Mouse (Mus musculus) kidney, adult 9 months (tissue): ENCODE data around the gene Gm13769.
"Not testable (repeated sequence)": the region's sequence is repeated elsewhere in the genome, so short reads cannot be mapped to it uniquely, and the experiment has no call there.

Experiments used
- DNase-seq: peaks from one replicate; pipeline ENCODE4 v3.0.0; 2022

Gene Gm13769

DNA sequence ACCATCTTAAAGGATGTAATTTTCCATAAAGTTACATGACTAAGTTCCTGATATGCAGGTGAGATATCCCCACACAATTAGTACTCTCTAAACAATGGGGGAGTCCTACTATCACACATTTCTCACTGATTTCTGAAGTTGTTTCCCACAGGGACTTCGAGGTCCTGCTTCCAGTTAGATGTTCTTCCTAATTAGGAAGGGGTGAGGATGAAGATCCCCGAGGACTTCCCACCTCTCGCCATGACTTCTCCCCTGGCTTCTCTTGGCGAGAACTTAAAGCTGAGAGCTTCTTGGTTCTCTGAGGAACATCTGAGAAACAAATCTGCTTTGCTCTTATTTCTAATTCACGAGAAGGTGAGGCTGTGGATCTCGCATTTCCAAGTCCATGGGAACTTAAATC lies at the start of gene Gm13769:
TSS of gene Gm13769 (plus strand) at position 301 of the 400 bp plus-strand sequence.
- DNase-seq = not testable (repeated sequence)

GRCm38 (mm10) chr2:90292741-90293140 lies 29.3 kb upstream of the Gm13769 start, which contains the start of gene Olfr1272:
TSS of gene Olfr1272 (minus strand) at chr2:90292841.
- DNase-seq = no peak

- not testable (repeated sequence) for DNase-seq
Observed at GRCm38 (mm10) chr2:90346694-90347093, 24.7 kb downstream of the Gm13769 start.

DNA sequence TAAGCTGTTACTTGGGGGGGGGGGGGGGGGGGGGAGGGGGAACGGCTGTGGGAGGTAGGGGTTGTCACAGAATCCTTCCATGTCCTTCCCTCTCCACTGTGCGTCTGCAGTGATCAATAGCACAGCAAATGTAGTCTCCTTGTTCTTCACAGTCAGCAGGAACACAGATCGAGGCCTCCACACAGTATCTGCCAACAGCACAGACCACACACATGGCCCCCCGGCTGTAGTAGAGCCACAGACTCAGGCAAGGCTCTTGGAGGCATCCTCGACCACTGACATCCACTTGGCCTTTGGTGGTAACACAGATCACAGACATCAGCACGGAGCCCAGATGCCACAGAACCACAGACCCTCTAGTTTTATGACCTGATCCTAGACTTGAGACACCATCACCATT lies 29.0 kb downstream of the Gm13769 start:
- DNase-seq = not testable (repeated sequence)

DNA sequence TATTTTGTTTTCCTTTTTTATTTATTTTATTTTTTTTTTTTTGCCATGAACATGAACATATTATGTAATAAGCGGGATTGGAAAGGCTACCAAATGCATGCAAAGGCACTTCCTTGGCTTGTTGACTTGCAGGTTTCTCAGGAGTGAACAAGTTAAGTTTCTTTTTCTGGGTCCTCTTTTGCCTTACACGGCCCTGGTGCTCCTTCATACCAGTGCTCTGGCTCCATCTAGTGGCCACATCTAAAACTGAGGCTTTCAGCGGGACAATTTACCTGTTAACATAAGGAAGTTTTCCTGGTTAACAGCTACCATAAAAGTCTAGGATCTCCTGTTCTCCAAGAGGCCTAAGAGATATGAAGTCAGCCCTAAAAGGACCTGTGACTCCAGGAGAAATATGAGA lies 29.5 kb downstream of the Gm13769 start:
- not testable (repeated sequence) for DNase-seq

DNA sequence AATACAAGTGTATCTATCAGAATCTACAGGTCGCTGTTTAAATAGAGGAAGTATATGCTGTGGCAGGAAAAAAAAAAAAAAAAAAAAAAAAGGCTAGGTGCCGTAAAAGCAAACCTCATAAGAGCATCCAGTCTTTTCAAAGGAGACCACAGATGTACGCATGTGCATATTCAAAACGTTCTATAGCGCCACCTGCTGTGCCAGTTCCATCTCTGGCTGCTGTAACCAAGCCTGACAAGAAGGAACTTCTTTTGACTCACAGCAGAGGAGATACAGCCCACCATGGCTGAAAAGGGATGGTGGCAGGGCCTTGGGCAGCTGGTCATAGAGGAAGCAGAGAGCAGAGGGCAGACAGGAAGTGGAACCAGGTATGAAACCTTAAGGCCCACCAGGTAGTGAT lies 37.2 kb downstream of the Gm13769 start:
- DNase-seq = not testable (repeated sequence)

DNA sequence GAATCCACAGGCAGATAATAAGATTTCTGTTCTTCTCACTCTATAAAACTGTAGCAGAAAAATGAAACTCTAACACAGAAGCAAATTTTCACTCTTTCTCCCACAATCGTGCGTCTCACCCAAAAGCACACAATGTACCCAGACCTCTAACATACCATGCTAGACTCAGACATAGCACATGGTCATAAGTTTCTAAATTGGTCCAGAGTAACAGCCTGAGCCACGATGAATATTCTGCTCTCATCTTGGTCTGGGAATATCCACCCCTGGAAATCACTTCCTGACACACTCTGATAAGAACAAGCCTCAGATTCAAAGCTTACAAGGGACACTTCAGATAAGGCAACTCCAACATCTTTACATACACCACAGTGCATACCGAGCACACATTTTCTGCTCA lies 38.2 kb downstream of the Gm13769 start:
- not testable (repeated sequence) for DNase-seq
